ENCODE assay signal across 9 mouse cellular contexts in the genomic region with DNA sequence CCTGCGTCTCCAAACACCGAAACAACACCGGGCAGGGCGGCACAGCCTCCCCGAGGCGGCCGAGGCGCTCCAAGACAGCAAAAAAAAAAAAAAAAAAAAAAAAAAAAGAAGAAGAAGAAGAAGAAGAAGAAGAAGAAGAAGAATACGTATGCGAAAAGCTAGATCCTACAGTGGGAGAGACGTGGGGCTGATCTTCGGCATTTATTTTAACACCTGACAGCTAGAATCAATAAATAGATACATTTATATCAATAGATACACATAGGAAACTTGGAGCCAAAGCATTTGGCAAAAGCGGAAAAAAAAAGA. TPM values are rescaled to one million over a fixed set of nuclear protein-coding genes. Genes with fewer than 3 reads are reported as not detected.
DNase-seq lines count a peak whose midpoint lies in the region; ATAC-seq and TF ChIP-seq lines count a peak whose summit lies in the region.
"Had no signal": no experiment of that assay in that cellular context is flagged by ENCODE, and none has a peak within 500 bp of the region (broad histone marks: within the 10 kb centered on the region; RNA-seq: fewer than 3 reads in every experiment).

No protein-coding gene starts in this region.

- no peak for TF ChIP-seq CTCF in heart, postnatal 0 days (IDR thresholded peaks at IDR 0.05; ENCODE audit: low read depth)
- TF ChIP-seq CTCF in bone marrow macrophage, adult 2 months (IDR thresholded peaks at IDR 0.05; ENCODE audit: low read depth, low read length): no peak

- DNase-seq in heart, postnatal 0 days (ENCODE audit: low spot score): no peak
- no peak for DNase-seq in heart, postnatal 25 days (ENCODE audit: low spot score)
- DNase-seq in hindbrain, embryonic 11.5 days (ENCODE audit: low spot score): no peak
- DNase-seq in midbrain, embryonic 10.5 days (ENCODE audit: low spot score): no peak
- no peak for DNase-seq in left cerebral cortex, postnatal 25 days (ENCODE audit: low spot score in 2 of 2)
- DNase-seq in cerebellum, postnatal 10 days: no peak
- no peak for DNase-seq in gastrocnemius, postnatal 36 days

- no peak for TF ChIP-seq EP300 in heart, postnatal 0 days (IDR thresholded peaks at IDR 0.05; ENCODE audit: low read depth)

- no peaks in the 10 kb centered on the region for H3K9me3 ChIP-seq in heart, postnatal 0 days (replicated peaks; ENCODE audit: control insufficient read depth, low read length)
- no peaks in the 10 kb centered on the region for H3K9me3 ChIP-seq in hindbrain, embryonic 11.5 days (ENCODE audit: control insufficient read depth, low read length)
- no peaks in the 10 kb centered on the region for H3K9me3 ChIP-seq in midbrain, embryonic 10.5 days (replicated peaks)

- no peaks in the 10 kb centered on the region for H3K36me3 ChIP-seq in heart, postnatal 0 days (replicated peaks; ENCODE audit: control insufficient read depth, insufficient read depth, low read length)
- H3K36me3 ChIP-seq in hindbrain, embryonic 11.5 days (ENCODE audit: control insufficient read depth, insufficient read depth, low read length): no peaks in the 10 kb centered on the region
- H3K36me3 ChIP-seq in midbrain, embryonic 10.5 days: no peaks in the 10 kb centered on the region

- intact Hi-C loops in heart, postnatal 25 days (cut with DNase I): loop anchor here (5.0 kb wide), 2 partner anchors 504 to 904 kb away; no protein-coding TSS in a partner anchor
- intact Hi-C loops in left cerebral cortex, postnatal 25 days (cut with DNase I): loop anchor here (1.0 to 5.0 kb wide), 7 partner anchors 294 to 1071 kb away; a partner anchor contains a TSS
- intact Hi-C loops in gastrocnemius, postnatal 36 days (cut with DNase I): loop anchor here (5.0 kb wide), 1 partner anchor 359 kb away; no protein-coding TSS in a partner anchor

- 0% methylated on average over 12 of the region's 13 CpGs for WGBS in heart, postnatal 0 days
- 0% methylated on average over 13 of the region's 13 CpGs for WGBS in hindbrain, embryonic 11.5 days
- WGBS in midbrain, embryonic 10.5 days: 0% methylated on average over 13 of the region's 13 CpGs

- H3K9ac ChIP-seq in heart, postnatal 0 days (replicated peaks; ENCODE audit: low read depth, low read length): peak overlapping the region; percentile 99
- peak overlapping the region; percentile 82 for H3K9ac ChIP-seq in hindbrain, embryonic 11.5 days (ENCODE audit: low read depth, low read length)

- TF ChIP-seq POLR2A in bone marrow macrophage, adult 2 months (IDR thresholded peaks at IDR 0.05; ENCODE audit: borderline replicate concordance, low read depth, low read length): no peak

- peak overlapping the region; percentile 76 for H3K4me3 ChIP-seq in heart, postnatal 0 days (ENCODE audit: low read depth, low read length)
- peak overlapping the region; percentile 84 for H3K4me3 ChIP-seq in bone marrow macrophage, adult 2 months (ENCODE audit: insufficient read depth, low read length)
- peak overlapping the region; percentile 58 for H3K4me3 ChIP-seq in hindbrain, embryonic 11.5 days (ENCODE audit: low read depth, low read length)
- H3K4me3 ChIP-seq in midbrain, embryonic 10.5 days: peak overlapping the region; percentile 80

- peak overlapping the region; percentile 97 for H3K4me2 ChIP-seq in heart, postnatal 0 days (ENCODE audit: low read depth, low read length)
- peak overlapping the region; percentile 97 for H3K4me2 ChIP-seq in hindbrain, embryonic 11.5 days (replicated peaks; ENCODE audit: low read depth, low read length)

- H3K27me3 ChIP-seq in heart, postnatal 0 days (ENCODE audit: control insufficient read depth, insufficient read depth, low read length): no peaks in the 10 kb centered on the region
- peaks cover 27% of the 10 kb centered on the region for H3K27me3 ChIP-seq in hindbrain, embryonic 11.5 days (ENCODE audit: control insufficient read depth, insufficient read depth, low read length)
- peaks cover 58% of the 10 kb centered on the region for H3K27me3 ChIP-seq in midbrain, embryonic 10.5 days (ENCODE audit: low read depth, poor library complexity, severe bottlenecking)

- ATAC-seq in heart, postnatal 0 days (ENCODE audit: insufficient read depth, low read depth): no peak
- ATAC-seq in hindbrain, embryonic 11.5 days (ENCODE audit: low FRiP score): no peak

- H3K27ac ChIP-seq in heart, postnatal 0 days (ENCODE audit: low read depth): peak overlapping the region; percentile 100
- peak overlapping the region; percentile 77; the same call in 1 of the 2 replicates for H3K27ac ChIP-seq in bone marrow macrophage, adult 2 months (ENCODE audit: insufficient read depth, low read depth, low read length)
- peak overlapping the region; percentile 95; the same call in 1 of the 2 replicates for H3K27ac ChIP-seq in hindbrain, embryonic 11.5 days (ENCODE audit: low read depth, low read length)
- peak overlapping the region; percentile 98 for H3K27ac ChIP-seq in midbrain, embryonic 10.5 days (replicated peaks)

- H3K4me1 ChIP-seq in heart, postnatal 0 days (ENCODE audit: control insufficient read depth, insufficient read depth): peaks cover 19% of the 10 kb centered on the region
- peaks cover 13% of the 10 kb centered on the region for H3K4me1 ChIP-seq in bone marrow macrophage, adult 2 months (ENCODE audit: control insufficient read depth, insufficient read depth, low read length)
- peaks cover 6% of the 10 kb centered on the region for H3K4me1 ChIP-seq in hindbrain, embryonic 11.5 days (replicated peaks; ENCODE audit: control insufficient read depth, insufficient read depth, low read length)
- H3K4me1 ChIP-seq in midbrain, embryonic 10.5 days: peaks cover 58% of the 10 kb centered on the region

RNA-seq across cellular contexts. Expression of a gene that starts 0.2 kb away (rescaled TPM):
- not detected in 2 replicates for total RNA-seq in heart, postnatal 0 days (2014; rRNA removed; ENCODE audit: low replicate concordance)
- not detected in 2 replicates for polyA plus RNA-seq in heart, postnatal 0 days (2015; fragmentation: Nextera tagmentation; extraction: Ambion mirVana)
- total RNA-seq in heart, postnatal 25 days (2021): not detected
- polyA plus RNA-seq in bone marrow macrophage, adult 2 months (2012; ENCODE audit: insufficient read depth, insufficient read length, missing spikeins): not detected in 2 replicates
- not detected in 2 replicates for polyA plus RNA-seq in hindbrain, embryonic 11.5 days (2014; fragmentation: Nextera tagmentation; extraction: Ambion mirVana)
- polyA plus RNA-seq in midbrain, embryonic 10.5 days (2016; fragmentation: Nextera tagmentation; extraction: Ambion mirVana): not detected in 2 replicates
- not detected for total RNA-seq in left cerebral cortex, postnatal 25 days (2021)
- not detected for total RNA-seq in gastrocnemius, postnatal 36 days (2021)
- total RNA-seq: left cerebral cortex, postnatal 14 days had no signal

RNA-seq across cellular contexts. Expression of a gene that starts 0.5 kb away (rescaled TPM):
- 0.23 and 2.8 TPM in 2 replicates for total RNA-seq in heart, postnatal 0 days (2014; rRNA removed; ENCODE audit: low replicate concordance)
- polyA plus RNA-seq in heart, postnatal 0 days (2015; fragmentation: Nextera tagmentation; extraction: Ambion mirVana): 0.19 and 0.25 TPM in 2 replicates
- total RNA-seq in heart, postnatal 25 days (2021): 10 to 100 TPM; 12.0 to 17.6 TPM
- 41.0 and 47.5 TPM in 2 replicates for polyA plus RNA-seq in bone marrow macrophage, adult 2 months (2012; ENCODE audit: insufficient read depth, insufficient read length, missing spikeins)
- 0.06 and 0.11 TPM in 2 replicates for polyA plus RNA-seq in hindbrain, embryonic 11.5 days (2014; fragmentation: Nextera tagmentation; extraction: Ambion mirVana)
- polyA plus RNA-seq in midbrain, embryonic 10.5 days (2016; fragmentation: Nextera tagmentation; extraction: Ambion mirVana): 0.02 and 0.07 TPM in 2 replicates
- total RNA-seq in left cerebral cortex, postnatal 25 days (2021): 10 to 100 TPM; 27.9 to 32.5 TPM
- 10 to 100 TPM; 40.7 to 68.1 TPM for total RNA-seq in gastrocnemius, postnatal 36 days (2021)

RNA-seq across cellular contexts. Expression of a gene that starts 55.9 kb away (rescaled TPM):
- not detected in 2 replicates for total RNA-seq in heart, postnatal 0 days (2014; rRNA removed; ENCODE audit: low replicate concordance)
- polyA plus RNA-seq in heart, postnatal 0 days (2015; fragmentation: Nextera tagmentation; extraction: Ambion mirVana): not detected in 2 replicates
- not detected for total RNA-seq in heart, postnatal 25 days (2021)
- not detected in 2 replicates for polyA plus RNA-seq in bone marrow macrophage, adult 2 months (2012; ENCODE audit: insufficient read depth, insufficient read length, missing spikeins)
- not detected in 2 replicates for polyA plus RNA-seq in hindbrain, embryonic 11.5 days (2014; fragmentation: Nextera tagmentation; extraction: Ambion mirVana)
- polyA plus RNA-seq in midbrain, embryonic 10.5 days (2016; fragmentation: Nextera tagmentation; extraction: Ambion mirVana): not detected in 2 replicates
- not detected for total RNA-seq in left cerebral cortex, postnatal 25 days (2021)
- not detected for total RNA-seq in gastrocnemius, postnatal 36 days (2021)
